Mouse (Mus musculus): Measurements from ENCODE around the gene Arrdc3. TPM values are rescaled to one million over a fixed set of nuclear protein-coding genes. Genes with fewer than 3 reads are reported as not detected.

Gene Arrdc3
- 100 to 1,000 TPM in 1 of 2 experiments, 10 to 100 TPM in 1; 21.1 to 141 TPM for total RNA-seq (2021)
- long read RNA-seq, experiment 1, full-length matches to known transcripts = 308 of 327 reads
- long read RNA-seq, experiment 1, partial matches to known transcripts = 16 of 327 reads
- long read RNA-seq, experiment 1, other reads (novel, unspliced or antisense) = 3 of 327 reads
- long read RNA-seq, experiment 2, full-length matches to known transcripts = 27 of 29 reads
- long read RNA-seq, experiment 2, partial matches to known transcripts = 0 of 29 reads
- long read RNA-seq, experiment 2, other reads (novel, unspliced or antisense) = 2 of 29 reads

DNA sequence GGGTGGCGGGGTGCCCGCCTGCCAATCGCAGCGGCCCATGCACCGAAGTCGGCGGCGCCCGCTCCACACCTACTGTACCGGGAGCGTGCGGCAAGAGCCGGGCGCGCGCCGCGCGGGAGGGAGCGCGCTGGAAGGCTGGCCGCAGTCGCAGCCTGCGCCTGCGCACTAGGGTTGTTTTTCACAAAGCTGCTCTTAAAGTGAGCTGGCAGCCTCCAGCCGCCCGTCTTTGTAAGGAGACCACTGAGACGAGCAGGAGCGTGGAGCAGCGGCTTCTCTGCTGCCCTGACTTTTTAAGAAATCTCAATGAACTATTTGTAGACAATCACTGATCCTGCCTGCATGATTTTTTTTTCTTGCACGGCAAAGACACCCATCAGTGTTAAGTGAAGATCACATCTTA lies at the start of gene Arrdc3:
Gene Arrdc3, plus strand, starts transcription at position 195 of the 400 bp plus-strand sequence.
- H3K4me3 ChIP-seq = peak within 1 kb of the TSS; percentile 91
- peak within 1 kb of the TSS; percentile 100 for H3K27ac ChIP-seq
- TF ChIP-seq CTCF (IDR thresholded peaks at IDR 0.05) = no peak
- intact Hi-C loops (cut with DNase I) = loop anchor here (2.0 to 5.0 kb wide), 5 partner anchors 140 to 899 kb away; partner anchors contain the start of genes Cetn3 and Lysmd3
- DNase-seq = peak; percentile 98

- H3K27ac ChIP-seq = no peak overlapping the region
- H3K4me3 ChIP-seq = no peak overlapping the region
- intact Hi-C loops (cut with DNase I) = loop anchor here (1.0 to 5.0 kb wide), 3 partner anchors 295 to 565 kb away; no protein-coding TSS in a partner anchor
- DNase-seq = peak; percentile 76
- peak; percentile 83 for TF ChIP-seq CTCF (IDR thresholded peaks at IDR 0.05)
These were observed 21.0 kb upstream of the Arrdc3 start for GRCm38 (mm10) chr13:80862215-80862614.

- no peak for TF ChIP-seq CTCF (IDR thresholded peaks at IDR 0.05)
- no peak for DNase-seq
- Histone ChIP-seq H3K27ac (no peak overlapping the region), H3K4me3 (no peak overlapping the region)
- intact Hi-C loops (cut with DNase I) = loop anchor here (5.0 kb wide), 2 partner anchors 293 to 563 kb away; no protein-coding TSS in a partner anchor
These were observed 19.0 kb upstream of the Arrdc3 start for GRCm38 (mm10) chr13:80864195-80864594.

DNA sequence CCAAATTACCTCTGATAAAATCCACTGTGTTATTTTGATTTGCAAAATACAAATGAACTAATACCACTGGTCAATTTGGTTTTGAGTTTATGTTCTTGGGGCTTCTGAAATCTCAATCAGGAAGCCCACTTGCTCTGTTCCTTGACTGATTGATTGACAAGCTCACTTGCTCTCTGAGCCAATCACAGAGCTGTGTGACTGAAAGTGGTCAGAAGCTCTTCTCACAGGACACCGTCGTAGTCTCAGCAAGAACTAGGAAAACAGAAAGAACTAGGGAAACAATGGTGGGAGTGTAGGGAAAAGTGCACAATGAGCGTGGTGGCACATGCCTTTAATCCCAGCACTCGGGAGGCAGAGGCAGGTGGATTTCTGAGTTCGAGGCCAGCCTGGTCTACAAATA lies 8.1 kb upstream of the Arrdc3 start:
- intact Hi-C loops (cut with DNase I) = no loop called here
- no peak for TF ChIP-seq CTCF (IDR thresholded peaks at IDR 0.05)

DNA sequence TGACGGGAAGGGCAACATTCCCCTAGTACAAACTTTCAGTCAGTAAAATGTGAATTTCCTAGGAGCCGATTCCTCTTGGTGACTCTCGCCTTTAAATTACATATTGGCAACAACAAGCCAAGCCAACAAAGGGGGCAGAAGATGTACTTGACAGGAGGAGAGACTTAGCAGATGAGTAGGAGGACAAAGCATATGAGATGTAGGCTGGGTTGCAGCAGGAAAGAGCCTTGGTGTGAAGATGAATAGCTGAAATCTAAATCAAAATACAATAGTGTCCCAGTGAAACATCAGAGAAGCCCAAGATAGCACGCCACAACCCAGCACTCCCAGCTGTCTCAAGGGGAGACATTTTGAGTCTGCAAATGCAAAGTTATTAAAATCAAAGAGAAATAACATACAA lies 2.4 kb upstream of the Arrdc3 start:
- DNase-seq = no peak
- intact Hi-C loops (cut with DNase I) = loop anchor here (1.0 to 5.0 kb wide), 5 partner anchors 275 to 902 kb away; partner anchors contain the start of genes Cetn3 and Lysmd3

More for the DNA sequence above, 8.1 kb upstream of the Arrdc3 start:
- DNase-seq = no peak
- Histone ChIP-seq H3K27ac (no peak overlapping the region), H3K4me3 (no peak overlapping the region)

GRCm38 (mm10) chr13:80881722-80882500 lies 1.3 kb upstream of the Arrdc3 start:
- no peak for DNase-seq
- Histone ChIP-seq H3K27ac (peak overlapping the region; percentile 100), H3K4me3 (peak overlapping the region; percentile 91)

More for the DNA sequence above, 2.4 kb upstream of the Arrdc3 start:
- TF ChIP-seq CTCF (IDR thresholded peaks at IDR 0.05) = no peak
- Histone ChIP-seq H3K4me3 (no peak overlapping the region), H3K27ac (no peak overlapping the region)

GRCm38 (mm10) chr13:80882716-80883135 lies 458 bp upstream of the Arrdc3 start:
- no peak for DNase-seq
- intact Hi-C loops (cut with DNase I) = loop anchor here (2.0 to 5.0 kb wide), 5 partner anchors 140 to 900 kb away; partner anchors contain the start of genes Cetn3 and Lysmd3
- TF ChIP-seq CTCF (IDR thresholded peaks at IDR 0.05) = no peak
- H3K27ac ChIP-seq = peak overlapping the region; percentile 100
- H3K4me3 ChIP-seq = peak overlapping the region; percentile 91

More at GRCm38 (mm10) chr13:80881722-80882500, 1.3 kb upstream of the Arrdc3 start:
- intact Hi-C loops (cut with DNase I) = loop anchor here (1.0 to 5.0 kb wide), 6 partner anchors 141 to 900 kb away; partner anchors contain the start of genes Cetn3 and Lysmd3
- no peak; the same call in 1 of the 2 replicates for TF ChIP-seq CTCF (IDR thresholded peaks at IDR 0.05)

DNA sequence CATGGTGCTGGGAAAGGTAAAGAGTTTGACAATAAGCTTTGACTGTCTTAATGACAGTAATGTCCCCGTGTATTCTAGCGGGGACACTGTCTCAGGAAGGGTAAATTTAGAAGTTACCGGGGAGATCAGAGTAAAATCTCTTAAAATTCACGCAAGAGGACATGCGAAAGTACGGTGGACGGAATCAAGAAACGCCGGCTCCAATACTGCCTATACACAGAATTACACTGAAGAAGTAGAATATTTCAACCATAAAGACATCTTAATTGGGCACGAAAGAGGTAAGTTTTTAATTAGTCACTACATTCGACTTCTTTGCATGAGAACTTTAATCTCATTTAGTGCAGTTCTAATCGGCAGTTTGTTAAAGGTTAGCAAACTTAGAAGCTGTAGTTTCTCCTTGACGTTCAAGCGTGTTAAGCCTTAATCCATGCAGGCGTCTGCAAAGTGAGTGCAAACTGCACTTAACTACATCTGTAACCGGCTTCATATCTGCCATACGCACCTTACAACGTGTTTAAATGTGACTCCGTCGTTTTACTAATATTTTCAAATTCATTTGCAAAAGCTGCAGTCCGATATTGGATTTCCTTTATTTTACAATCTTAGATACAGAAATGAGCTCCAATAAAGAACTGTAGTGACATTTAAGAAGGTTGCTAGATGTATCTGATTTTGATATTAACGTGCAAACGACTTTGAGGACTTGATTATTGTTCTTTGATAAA lies 629 bp downstream of the Arrdc3 start:
- no peak for TF ChIP-seq CTCF (IDR thresholded peaks at IDR 0.05)
- no peak for DNase-seq
- peak overlapping the region; percentile 91 for H3K4me3 ChIP-seq
- intact Hi-C loops (cut with DNase I) = loop anchor here (2.0 to 5.0 kb wide), 6 partner anchors 79 to 898 kb away; partner anchors contain the start of genes Cetn3 and Lysmd3
- peak overlapping the region; percentile 100 for H3K27ac ChIP-seq

DNA sequence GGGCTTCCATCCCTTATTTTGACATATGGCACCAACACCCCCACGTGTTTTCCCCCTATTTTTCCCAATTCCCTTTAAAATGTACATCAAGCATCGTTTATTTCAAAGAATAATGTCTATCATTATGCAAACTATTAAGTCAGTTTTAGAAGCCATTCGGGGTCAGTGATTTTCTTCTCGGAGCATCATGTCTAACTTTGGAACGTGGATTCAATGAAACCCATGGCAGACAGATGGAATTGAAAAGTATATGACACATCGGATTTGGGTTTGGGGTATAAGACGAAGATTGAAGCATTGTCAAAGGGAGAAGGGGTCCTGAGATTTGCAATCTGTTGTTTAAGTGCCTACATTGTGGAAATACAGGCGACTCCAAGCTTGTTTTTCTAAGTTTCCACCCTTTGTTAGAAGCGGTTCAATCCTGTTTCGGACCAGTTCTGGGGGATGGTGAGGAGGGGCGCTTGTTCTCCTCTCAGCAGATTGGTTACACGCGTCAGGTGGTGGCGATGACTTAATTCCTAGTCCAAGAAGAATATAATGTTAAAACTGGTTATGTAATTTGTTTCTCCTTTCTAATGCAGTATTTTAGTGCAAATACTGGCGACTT lies 1.3 kb downstream of the Arrdc3 start:
- TF ChIP-seq CTCF (IDR thresholded peaks at IDR 0.05) = no peak
- peak overlapping the region; percentile 100 for H3K27ac ChIP-seq

GRCm38 (mm10) chr13:80885103-80885833 lies 2.1 kb downstream of the Arrdc3 start:
- TF ChIP-seq CTCF (IDR thresholded peaks at IDR 0.05) = no peak
- H3K4me3 ChIP-seq = peak overlapping the region; percentile 91
- DNase-seq = peak; percentile 97
- peak overlapping the region; percentile 100 for H3K27ac ChIP-seq
- intact Hi-C loops (cut with DNase I) = loop anchor here (1.0 to 2.0 kb wide), 2 partner anchors 55 to 78 kb away; no protein-coding TSS in a partner anchor

More for the DNA sequence above, 1.3 kb downstream of the Arrdc3 start:
- peak overlapping the region; percentile 91 for H3K4me3 ChIP-seq
- intact Hi-C loops (cut with DNase I) = loop anchor here (2.0 to 5.0 kb wide), 5 partner anchors 78 to 898 kb away; partner anchors contain the start of genes Cetn3 and Lysmd3
- DNase-seq = peak; percentile 68

Measured in gastrocnemius, adult 2 months (tissue).